Mouse (Mus musculus) intestine, embryonic 14.5 days (tissue): ENCODE measurements at regions not wholly inside any gene's neighbourhood (a gene's known extent, or its start where the extent isn't known, plus 50 kb on each side); places are given as distances from the start of the nearest gene placed in this dataset.

ENCODE experiments used
- ATAC-seq: fragments of 200-750 bp; cut with Nextera tagmentation; replicated peaks from 2 replicates; pipeline ENCODE4 v1.8.0; 2017; ENCODE audit warnings: low read depth, moderate number of reproducible peaks, moderate TSS enrichment, moderate library complexity; ENCODE audit not compliant: low FRiP score, low TSS enrichment
- DNase-seq: peaks from one replicate; pipeline ENCODE4 v3.0.0-alpha.2; 2018; ENCODE audit warnings: low spot score
- H3K27ac ChIP-seq: fragments of 300-500 bp; sonication (generic); 2 replicates; pipeline ENCODE4 v1.5.1; 2014; ENCODE audit warnings: low read depth, mild to moderate bottlenecking, control low read depth
- H3K27me3 ChIP-seq: fragments of 300-500 bp; sonication (generic); replicated peaks from 2 replicates; pipeline ENCODE4 v1.6.1; 2014; ENCODE audit warnings: low read length, control low read depth; ENCODE audit not compliant: control insufficient read depth, insufficient read depth
- H3K36me3 ChIP-seq: fragments of 300-500 bp; sonication (generic); 2 replicates; pipeline ENCODE4 v1.6.1; 2014; ENCODE audit warnings: low read length, control low read depth; ENCODE audit not compliant: control insufficient read depth, insufficient read depth
- H3K4me1 ChIP-seq: fragments of 300-500 bp; sonication (generic); replicated peaks from 2 replicates; pipeline ENCODE4 v1.6.1; 2014; ENCODE audit warnings: low read length, control low read depth, mixed read lengths; ENCODE audit not compliant: control insufficient read depth, insufficient read depth
- H3K4me2 ChIP-seq: fragments of 300-500 bp; sonication (generic); 2 replicates; pipeline ENCODE4 v1.6.1; 2014; ENCODE audit warnings: low read length
- H3K4me3 ChIP-seq: fragments of 300-500 bp; sonication (generic); 2 replicates; pipeline ENCODE4 v1.5.1; 2014; ENCODE audit warnings: low read depth, low read length, control low read depth, mixed read lengths
- H3K9ac ChIP-seq: fragments of 300-500 bp; sonication (generic); 2 replicates; pipeline ENCODE4 v1.6.1; 2014; ENCODE audit warnings: mild to moderate bottlenecking, low read length
- H3K9me3 ChIP-seq: fragments of 300-500 bp; sonication (generic); 2 replicates; pipeline ENCODE4 v1.6.1; 2016; ENCODE audit warnings: low read length, control low read depth; ENCODE audit not compliant: control insufficient read depth
- WGBS: fragments of 180-500 bp; shearing (Covaris S2); extraction: QIAGEN DNeasy Blood & Tissue Kit; methylation state at CpG from one replicate; pipeline ENCODE4 v1.1.7; 2014; 5-methylcytosine and 5-hydroxymethylcytosine counted together

GRCm38 (mm10) chr17:84118271-84118670, 69.5 kb downstream of the Zfp36l2 start:
- 69% methylated on average over 4 of the region's 4 CpGs for WGBS
- Histone ChIP-seq H3K27me3 (no peaks in the 10 kb centered on the region), H3K27ac (no peak overlapping the region), H3K36me3 (no peaks in the 10 kb centered on the region), H3K9me3 (no peaks in the 10 kb centered on the region), H3K4me1 (peaks cover 18% of the 10 kb centered on the region), H3K4me2 (no peak overlapping the region), H3K9ac (no peak overlapping the region), H3K4me3 (no peak overlapping the region)
- no peak for DNase-seq
- ATAC-seq: no peak

GRCm38 (mm10) chr17:84117756-84118155, 70.0 kb downstream of the Zfp36l2 start:
- 50% methylated on average over 1 of the region's 1 CpGs for WGBS
- Histone ChIP-seq H3K27me3 (no peaks in the 10 kb centered on the region), H3K27ac (no peak overlapping the region), H3K9me3 (no peaks in the 10 kb centered on the region), H3K4me1 (peaks cover 22% of the 10 kb centered on the region), H3K9ac (no peak overlapping the region), H3K4me2 (no peak overlapping the region), H3K36me3 (no peaks in the 10 kb centered on the region), H3K4me3 (no peak overlapping the region)
- ATAC-seq (no peak), DNase-seq (no peak)

- Histone ChIP-seq H3K4me2 (no peak overlapping the region), H3K4me1 (peaks cover 33% of the 10 kb centered on the region), H3K36me3 (no peaks in the 10 kb centered on the region), H3K4me3 (no peak overlapping the region), H3K27ac (no peak overlapping the region), H3K9me3 (no peaks in the 10 kb centered on the region), H3K9ac (no peak overlapping the region), H3K27me3 (no peaks in the 10 kb centered on the region)
- 86% methylated on average over 17 of the region's 17 CpGs for WGBS
- ATAC-seq (no peak), DNase-seq (no peak)
Observed at GRCm38 (mm10) chr17:84116340-84117279, 71.1 kb downstream of the Zfp36l2 start.

- Histone ChIP-seq H3K4me1 (peaks cover 33% of the 10 kb centered on the region), H3K36me3 (no peaks in the 10 kb centered on the region), H3K4me2 (no peak overlapping the region), H3K9me3 (no peaks in the 10 kb centered on the region), H3K27me3 (no peaks in the 10 kb centered on the region), H3K27ac (no peak overlapping the region), H3K9ac (no peak overlapping the region), H3K4me3 (no peak overlapping the region)
- WGBS: 67% methylated on average over 3 of the region's 3 CpGs
- no peak for ATAC-seq
- no peak for DNase-seq
Observed at GRCm38 (mm10) chr17:84115957-84116339, 71.8 kb downstream of the Zfp36l2 start.

GRCm38 (mm10) chr17:84115133-84115532, 72.6 kb downstream of the Zfp36l2 start:
- H3K9me3 ChIP-seq: no peaks in the 10 kb centered on the region
- H3K36me3 ChIP-seq: no peaks in the 10 kb centered on the region
- H3K27ac ChIP-seq: no peak overlapping the region
- ATAC-seq: no peak
- no peak overlapping the region for H3K9ac ChIP-seq
- H3K27me3 ChIP-seq: no peaks in the 10 kb centered on the region
- 79% methylated on average over 8 of the region's 8 CpGs for WGBS
- H3K4me1 ChIP-seq: peaks cover 33% of the 10 kb centered on the region
- no peak for DNase-seq
- no peak overlapping the region for H3K4me2 ChIP-seq
- H3K4me3 ChIP-seq: no peak overlapping the region

GRCm38 (mm10) chr17:84114279-84114994, 73.3 kb downstream of the Zfp36l2 start:
- H3K36me3 ChIP-seq: no peaks in the 10 kb centered on the region
- H3K9ac ChIP-seq: no peak overlapping the region
- H3K27ac ChIP-seq: no peak overlapping the region
- H3K9me3 ChIP-seq: no peaks in the 10 kb centered on the region
- H3K4me1 ChIP-seq: peaks cover 30% of the 10 kb centered on the region
- H3K4me3 ChIP-seq: no peak overlapping the region
- ATAC-seq: 0 out of 2 replicates have a peak, but pooled peaks have one; percentile 1
- H3K4me2 ChIP-seq: no peak overlapping the region
- DNase-seq: no peak
- 71% methylated on average over 9 of the region's 9 CpGs for WGBS
- no peaks in the 10 kb centered on the region for H3K27me3 ChIP-seq

GRCm38 (mm10) chr17:84113608-84114278, 74.0 kb downstream of the Zfp36l2 start:
- H3K36me3 ChIP-seq: no peaks in the 10 kb centered on the region
- peak; percentile 87 for ATAC-seq

GRCm38 (mm10) chr17:84112411-84113031, 75.2 kb downstream of the Zfp36l2 start:
- Histone ChIP-seq H3K4me3 (no peak overlapping the region), H3K27me3 (no peaks in the 10 kb centered on the region), H3K9ac (0 out of 2 replicates have a peak overlapping the region, but pooled peaks have one; percentile 25), H3K4me1 (peaks cover 25% of the 10 kb centered on the region), H3K27ac (peak overlapping the region; percentile 80), H3K4me2 (no peak overlapping the region), H3K9me3 (no peaks in the 10 kb centered on the region), H3K36me3 (no peaks in the 10 kb centered on the region)
- ATAC-seq: no peak; the same call in 1 of the 2 replicates
- WGBS: 31% methylated on average over 6 of the region's 6 CpGs
- DNase-seq: peak; percentile 69

More at GRCm38 (mm10) chr17:84113608-84114278, 74.0 kb downstream of the Zfp36l2 start:
- 28% methylated on average over 8 of the region's 8 CpGs for WGBS
- DNase-seq: peak; percentile 91
- Histone ChIP-seq H3K27ac (no peak overlapping the region), H3K4me3 (no peak overlapping the region), H3K4me1 (peaks cover 30% of the 10 kb centered on the region), H3K4me2 (no peak overlapping the region), H3K27me3 (no peaks in the 10 kb centered on the region), H3K9me3 (no peaks in the 10 kb centered on the region), H3K9ac (no peak overlapping the region)
